Mouse (Mus musculus) limb, embryonic 14.5 days (tissue): ENCODE measurements around the gene Rbm10. TPM values are rescaled to one million over a fixed set of nuclear protein-coding genes. Genes with fewer than 3 reads are reported as not detected.

Source experiments
- ATAC-seq: fragments of 200-750 bp; cut with Nextera tagmentation; 2 replicates; pipeline ENCODE4 v1.8.0; 2017; ENCODE audit warnings: low read depth, moderate number of reproducible peaks, moderate TSS enrichment; ENCODE audit not compliant: low FRiP score
- DNase-seq: peaks from one replicate; pipeline ENCODE4 v3.0.0-alpha.2; 2015; ENCODE audit warnings: low spot score
- H3K27ac ChIP-seq: fragments of 300-500 bp; sonication (generic); replicated peaks from 2 replicates; pipeline ENCODE4 v1.5.1; 2014; ENCODE audit warnings: low read depth, mild to moderate bottlenecking, low read length, moderate library complexity, mixed read lengths
- H3K27me3 ChIP-seq: fragments of 300-500 bp; sonication (generic); 2 replicates; pipeline ENCODE4 v1.6.1; 2014; ENCODE audit warnings: low read length, mixed read lengths; ENCODE audit not compliant: control insufficient read depth, insufficient read depth
- H3K36me3 ChIP-seq: fragments of 300-500 bp; sonication (generic); 2 replicates; pipeline ENCODE4 v1.6.1; 2014; ENCODE audit warnings: mild to moderate bottlenecking, low read length, moderate library complexity, mixed read lengths; ENCODE audit not compliant: control insufficient read depth, insufficient read depth
- H3K4me1 ChIP-seq: fragments of 300-500 bp; sonication (generic); 2 replicates; pipeline ENCODE4 v1.6.1; 2014; ENCODE audit warnings: antibody characterized with exemption, low read length, mixed read lengths; ENCODE audit not compliant: control insufficient read depth, insufficient read depth
- H3K4me2 ChIP-seq: fragments of 300-500 bp; sonication (generic); replicated peaks from 2 replicates; pipeline ENCODE4 v1.6.1; 2014; ENCODE audit warnings: low read depth, mild to moderate bottlenecking, low read length, moderate library complexity; ENCODE audit not compliant: severe bottlenecking
- H3K4me3 ChIP-seq: fragments of 300-500 bp; sonication (generic); replicated peaks from 2 replicates; pipeline ENCODE4 v1.5.1; 2014; ENCODE audit warnings: low read length
- H3K9ac ChIP-seq: fragments of 300-500 bp; sonication (generic); 2 replicates; pipeline ENCODE4 v1.6.1; 2014; ENCODE audit warnings: mild to moderate bottlenecking, low read depth, low read length, moderate library complexity; ENCODE audit not compliant: severe bottlenecking
- H3K9me3 ChIP-seq: fragments of 300-500 bp; sonication (generic); 2 replicates; pipeline ENCODE4 v1.6.1; 2016; ENCODE audit warnings: low read length; ENCODE audit not compliant: control insufficient read depth
- POLR2A ChIP-seq: fragments of 200-500 bp; IDR thresholded peaks from 2 replicates; pipeline ENCODE4 v1.8.0; 2012; ENCODE audit warnings: inconsistent platforms, mild to moderate bottlenecking, moderate library complexity, borderline replicate concordance; ENCODE audit not compliant: insufficient read depth, insufficient read length; ENCODE audit errors: extremely low read depth
- WGBS: fragments of 180-500 bp; shearing (Covaris S2); extraction: QIAGEN DNeasy Blood & Tissue Kit; methylation state at CpG from one replicate; pipeline ENCODE4 v1.1.7; 2014; 5-methylcytosine and 5-hydroxymethylcytosine counted together
- polyA plus RNA-seq, 2 experiments: library from polyadenylated mRNA; depleted of rRNA in 1 of 2; stranded (reverse) in 1 of 2; unstranded in 1 of 2; fragments of >200 nt; fragmentation: Nextera tagmentation in 1 of 2; extraction: Ambion mirVana in 1 of 2; gene quantifications; 2 replicates each; pipeline versions ENCODE4 v1.2.1 to v1.2.3; 2012 to 2014

The Rbm10 gene
- polyA plus RNA-seq, 2 experiments, result 51.7 to 73.6 TPM

GRCm38 (mm10) chrX:20687519-20688067 lies 70.3 kb downstream of the Rbm10 start, which contains the start of gene Cdk16:
Gene Cdk16, plus strand, starts transcription at chrX:20687954.
- DNase-seq, result peak; percentile 93
- Histone ChIP-seq H3K36me3 (peaks cover under 1% of the 10 kb centered on the region; the same call in 1 of the 2 replicates), H3K4me2 (peak within 1 kb of the TSS; percentile 56), H3K27ac (peak within 1 kb of the TSS; percentile 91), H3K27me3 (no peaks in the 10 kb centered on the region), H3K9me3 (no peaks in the 10 kb centered on the region), H3K4me1 (no peaks in the 10 kb centered on the region), H3K9ac (peak within 1 kb of the TSS; percentile 78), H3K4me3 (peak within 1 kb of the TSS; percentile 58)
- ATAC-seq, result peak; percentile 93
- 21% methylated on average over 16 of the region's 16 CpGs for WGBS
- peak; percentile 55; the same call in 1 of the 2 replicates for TF ChIP-seq POLR2A

- H3K4me2 ChIP-seq, result peak overlapping the region; percentile 56
- 26% methylated on average over 25 of the region's 33 CpGs for WGBS
- DNase-seq (peak; percentile 74), ATAC-seq (peak; percentile 89)
- H3K27me3 ChIP-seq, result no peaks in the 10 kb centered on the region
- no peaks in the 10 kb centered on the region for H3K36me3 ChIP-seq
- H3K4me3 ChIP-seq, result peak overlapping the region; percentile 58
- no peaks in the 10 kb centered on the region for H3K4me1 ChIP-seq
- H3K9ac ChIP-seq, result peak overlapping the region; percentile 78
- no peaks in the 10 kb centered on the region for H3K9me3 ChIP-seq
- H3K27ac ChIP-seq, result peak overlapping the region; percentile 91
- TF ChIP-seq POLR2A, result 0 out of 2 replicates have a peak, but pooled peaks have one; percentile 60
These were observed 70.8 kb downstream of the Rbm10 start for GRCm38 (mm10) chrX:20688068-20688547.

DNA sequence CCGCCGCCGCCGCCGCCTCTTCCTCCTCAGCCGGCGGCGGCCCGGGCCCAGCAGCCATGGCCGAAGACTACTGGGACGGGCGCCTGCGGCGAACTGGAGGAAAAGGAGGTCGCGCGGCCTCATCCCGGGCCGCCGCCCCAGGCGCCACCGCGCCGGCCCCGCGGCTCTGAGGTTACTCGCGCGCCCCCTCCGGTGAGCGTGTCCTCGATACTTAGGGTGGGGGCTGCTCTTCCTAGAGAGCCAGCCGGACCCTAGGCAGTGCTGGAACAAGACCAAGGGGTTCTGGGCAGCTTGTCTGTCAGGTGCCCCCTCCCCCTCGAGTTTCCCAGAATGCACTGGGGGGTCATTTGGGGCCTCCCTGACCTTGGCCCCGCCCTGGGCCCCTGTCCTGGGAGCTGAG lies 71.3 kb downstream of the Rbm10 start:
- Histone ChIP-seq H3K4me2 (peak overlapping the region; percentile 56), H3K9me3 (no peaks in the 10 kb centered on the region), H3K36me3 (peaks cover 4% of the 10 kb centered on the region; the same call in 1 of the 2 replicates), H3K4me1 (no peaks in the 10 kb centered on the region), H3K4me3 (peak overlapping the region; percentile 58), H3K27me3 (no peaks in the 10 kb centered on the region), H3K27ac (peak overlapping the region; percentile 91), H3K9ac (peak overlapping the region; percentile 78)
- 16% methylated on average over 3 of the region's 35 CpGs for WGBS
- peak; percentile 21 for ATAC-seq
- peak; percentile 42 for DNase-seq
- no peak for TF ChIP-seq POLR2A

- no peak overlapping the region for H3K9ac ChIP-seq
- no peak overlapping the region for H3K27ac ChIP-seq
- no peak for DNase-seq
- peaks cover 22% of the 10 kb centered on the region for H3K36me3 ChIP-seq
- H3K27me3 ChIP-seq, result no peaks in the 10 kb centered on the region
- H3K9me3 ChIP-seq, result no peaks in the 10 kb centered on the region
- H3K4me3 ChIP-seq, result no peak overlapping the region
- H3K4me2 ChIP-seq, result no peak overlapping the region
- WGBS, result 64% methylated on average over 3 of the region's 3 CpGs
- no peaks in the 10 kb centered on the region for H3K4me1 ChIP-seq
- TF ChIP-seq POLR2A, result no peak
- ATAC-seq, result no peak
These were observed 74.3 kb downstream of the Rbm10 start for GRCm38 (mm10) chrX:20691566-20691965.

GRCm38 (mm10) chrX:20692616-20693015 lies 75.3 kb downstream of the Rbm10 start:
- Histone ChIP-seq H3K27ac (no peak overlapping the region), H3K27me3 (no peaks in the 10 kb centered on the region), H3K4me3 (no peak overlapping the region), H3K9me3 (no peaks in the 10 kb centered on the region), H3K9ac (no peak overlapping the region), H3K4me1 (no peaks in the 10 kb centered on the region), H3K4me2 (no peak overlapping the region), H3K36me3 (peaks cover 31% of the 10 kb centered on the region)
- WGBS, result 80% methylated on average over 1 of the region's 1 CpGs
- DNase-seq (no peak), ATAC-seq (no peak)
- no peak for TF ChIP-seq POLR2A
